In genomic region chr17:25454272-25454671, GRCm38 (mm10) we compare ENCODE assay signal across 19 mouse cellular contexts. TPM values are rescaled to one million over a fixed set of nuclear protein-coding genes. Genes with fewer than 3 reads are reported as not detected.
DNase-seq lines count a peak whose midpoint lies in the region; ATAC-seq and TF ChIP-seq lines count a peak whose summit lies in the region.
"Had no signal": no experiment of that assay in that cellular context is flagged by ENCODE, and none has a peak within 500 bp of the region (broad histone marks: within the 10 kb centered on the region; RNA-seq: fewer than 3 reads in every experiment).

Gene Tekt4, plus strand, starts transcription at chr17:25454615.

- no peak within 1 kb of the TSS for H3K9ac ChIP-seq in forebrain, postnatal 0 days
- H3K9ac ChIP-seq in intestine, embryonic 16.5 days (ENCODE audit: low read depth, low read length) = 0 out of 2 replicates have a peak within 1 kb of the TSS, but pooled peaks have one; percentile 6
- no peak within 1 kb of the TSS for H3K9ac ChIP-seq in intestine, embryonic 15.5 days
- H3K9ac ChIP-seq in neural tube, embryonic 11.5 days (ENCODE audit: low read length) = 0 out of 2 replicates have a peak within 1 kb of the TSS, but pooled peaks have one; percentile 15
- H3K9ac ChIP-seq: limb, embryonic 12.5 days; liver, postnatal 0 days had no signal

- H3K4me3 ChIP-seq in forebrain, postnatal 0 days (ENCODE audit: low read depth, low read length) = no peak within 1 kb of the TSS
- no peak within 1 kb of the TSS for H3K4me3 ChIP-seq in forebrain, embryonic 10.5 days
- no peak within 1 kb of the TSS for H3K4me3 ChIP-seq in intestine, embryonic 16.5 days (ENCODE audit: low read length)
- H3K4me3 ChIP-seq in intestine, embryonic 15.5 days (replicated peaks) = no peak within 1 kb of the TSS
- no peak within 1 kb of the TSS for H3K4me3 ChIP-seq in neural tube, embryonic 11.5 days (ENCODE audit: low read depth, low read length)
- H3K4me3 ChIP-seq: left cerebral cortex, adult 2 months; limb, embryonic 12.5 days had no signal

- peaks cover 9% of the 10 kb centered on the region; the same call in 1 of the 2 replicates for H3K4me1 ChIP-seq in forebrain, postnatal 0 days (ENCODE audit: insufficient read depth)
- peaks cover 14% of the 10 kb centered on the region; the same call in 1 of the 2 replicates for H3K4me1 ChIP-seq in forebrain, embryonic 10.5 days
- H3K4me1 ChIP-seq in intestine, embryonic 16.5 days (ENCODE audit: control insufficient read depth, insufficient read depth, low read length) = no peaks in the 10 kb centered on the region
- no peaks in the 10 kb centered on the region for H3K4me1 ChIP-seq in intestine, embryonic 15.5 days (replicated peaks)
- no peaks in the 10 kb centered on the region for H3K4me1 ChIP-seq in neural tube, embryonic 11.5 days (ENCODE audit: control insufficient read depth, insufficient read depth, low read length)

- 39% methylated on average over 2 of the region's 2 CpGs for WGBS in forebrain, postnatal 0 days
- WGBS in forebrain, embryonic 10.5 days = 50% methylated on average over 2 of the region's 2 CpGs
- WGBS in intestine, embryonic 16.5 days = 37% methylated on average over 2 of the region's 2 CpGs
- WGBS in intestine, embryonic 15.5 days = 50% methylated on average over 2 of the region's 2 CpGs
- 61% methylated on average over 2 of the region's 2 CpGs for WGBS in neural tube, embryonic 11.5 days

- H3K36me3 ChIP-seq in forebrain, postnatal 0 days (ENCODE audit: insufficient read depth) = no peaks in the 10 kb centered on the region
- H3K36me3 ChIP-seq in forebrain, embryonic 10.5 days (replicated peaks) = no peaks in the 10 kb centered on the region
- H3K36me3 ChIP-seq in intestine, embryonic 16.5 days (ENCODE audit: control insufficient read depth, insufficient read depth, low read length) = no peaks in the 10 kb centered on the region
- H3K36me3 ChIP-seq in intestine, embryonic 15.5 days = no peaks in the 10 kb centered on the region
- H3K36me3 ChIP-seq in neural tube, embryonic 11.5 days (ENCODE audit: control insufficient read depth, insufficient read depth, low read length) = no peaks in the 10 kb centered on the region
- H3K36me3 ChIP-seq: limb, embryonic 12.5 days had no signal

- no peak within 1 kb of the TSS for H3K4me2 ChIP-seq in forebrain, postnatal 0 days (ENCODE audit: low read depth)
- no peak within 1 kb of the TSS for H3K4me2 ChIP-seq in intestine, embryonic 16.5 days (ENCODE audit: low read depth, low read length)
- no peak within 1 kb of the TSS for H3K4me2 ChIP-seq in intestine, embryonic 15.5 days (replicated peaks)
- no peak within 1 kb of the TSS for H3K4me2 ChIP-seq in neural tube, embryonic 11.5 days (ENCODE audit: low read depth)
- H3K4me2 ChIP-seq: limb, embryonic 12.5 days had no signal

- H3K9me3 ChIP-seq in forebrain, postnatal 0 days (ENCODE audit: low read length) = no peaks in the 10 kb centered on the region
- no peaks in the 10 kb centered on the region for H3K9me3 ChIP-seq in forebrain, embryonic 10.5 days
- no peaks in the 10 kb centered on the region for H3K9me3 ChIP-seq in intestine, embryonic 16.5 days (ENCODE audit: control insufficient read depth, low read length)
- no peaks in the 10 kb centered on the region for H3K9me3 ChIP-seq in intestine, embryonic 15.5 days
- no peaks in the 10 kb centered on the region for H3K9me3 ChIP-seq in neural tube, embryonic 11.5 days (ENCODE audit: control insufficient read depth, low read length)
- H3K9me3 ChIP-seq: limb, embryonic 12.5 days had no signal

- peak; percentile 43 for DNase-seq in forebrain, postnatal 0 days
- no peak for DNase-seq in forebrain, embryonic 10.5 days (ENCODE audit: extremely low spot score, low spot score)
- DNase-seq in neural tube, embryonic 11.5 days (ENCODE audit: low spot score) = no peak
- no peak for DNase-seq in neural tube, embryonic 10.5 days (ENCODE audit: extremely low spot score, low spot score)
- DNase-seq in cerebellum, adult 18-20 months = no peak
- DNase-seq in left cerebral cortex, adult 18-20 months (ENCODE audit: low spot score in 2 of 2) = no peak
- DNase-seq: adrenal gland, postnatal 25 days; cerebellum, postnatal 14 days; heart, postnatal 14 days; kidney, adult 11 months; kidney, postnatal 14 days; liver, postnatal 0 days had no signal

- no peaks in the 10 kb centered on the region for H3K27me3 ChIP-seq in forebrain, postnatal 0 days (ENCODE audit: insufficient read depth, low read length)
- peaks cover 3% of the 10 kb centered on the region; the same call in 1 of the 2 replicates for H3K27me3 ChIP-seq in forebrain, embryonic 10.5 days (ENCODE audit: poor library complexity, severe bottlenecking)
- H3K27me3 ChIP-seq in intestine, embryonic 16.5 days (replicated peaks; ENCODE audit: control insufficient read depth, insufficient read depth, low read length) = no peaks in the 10 kb centered on the region
- no peaks in the 10 kb centered on the region for H3K27me3 ChIP-seq in intestine, embryonic 15.5 days (replicated peaks)
- H3K27me3 ChIP-seq in neural tube, embryonic 11.5 days (ENCODE audit: control insufficient read depth, insufficient read depth, low read length) = no peaks in the 10 kb centered on the region

- TF ChIP-seq CTCF in forebrain, postnatal 0 days (IDR thresholded peaks at IDR 0.05; ENCODE audit: low read depth) = no peak

- peak within 1 kb of the TSS; percentile 50 for H3K27ac ChIP-seq in forebrain, postnatal 0 days (ENCODE audit: low read depth, low read length)
- H3K27ac ChIP-seq in forebrain, embryonic 10.5 days = no peak within 1 kb of the TSS
- H3K27ac ChIP-seq in intestine, embryonic 16.5 days (ENCODE audit: low read length) = no peak within 1 kb of the TSS
- H3K27ac ChIP-seq in intestine, embryonic 15.5 days = no peak within 1 kb of the TSS
- no peak within 1 kb of the TSS for H3K27ac ChIP-seq in neural tube, embryonic 11.5 days (ENCODE audit: low read depth, low read length)
- H3K27ac ChIP-seq: left cerebral cortex, adult 2 months; limb, embryonic 12.5 days had no signal

- peak; percentile 69; the same call in 1 of the 2 replicates for ATAC-seq in forebrain, postnatal 0 days
- no peak for ATAC-seq in intestine, embryonic 16.5 days
- no peak for ATAC-seq in intestine, embryonic 15.5 days
- no peak for ATAC-seq in neural tube, embryonic 11.5 days (ENCODE audit: insufficient read depth, low FRiP score, low TSS enrichment)
- ATAC-seq: liver, postnatal 0 days had no signal

RNA-seq across cellular contexts. Expression of gene Tekt4, which starts in this region (rescaled TPM):
- 3.3 and 4.8 TPM in 2 replicates for total RNA-seq in forebrain, postnatal 0 days (2014; rRNA removed)
- polyA plus RNA-seq in forebrain, postnatal 0 days (2015; fragmentation: Nextera tagmentation; extraction: Ambion mirVana) = 2.5 and 2.9 TPM in 2 replicates
- polyA plus RNA-seq in forebrain, embryonic 10.5 days (2016; fragmentation: Nextera tagmentation; extraction: Ambion mirVana) = 0.18 TPM in 1 of 2 replicates, not detected in the other
- polyA plus RNA-seq in intestine, embryonic 16.5 days (2015; fragmentation: Nextera tagmentation; extraction: Ambion mirVana) = not detected in 2 replicates
- not detected in 2 replicates for polyA plus RNA-seq in intestine, embryonic 15.5 days (2015; fragmentation: Nextera tagmentation; extraction: Ambion mirVana)
- 0.25 and 0.46 TPM in 2 replicates for polyA plus RNA-seq in neural tube, embryonic 11.5 days (2014; fragmentation: Nextera tagmentation; extraction: Ambion mirVana)
- 1 to 10 TPM in 1 of 2 experiments, under 1 TPM in 1; 0.49 to 1.2 TPM for total RNA-seq in left cerebral cortex, adult 18-20 months (2021)
- total RNA-seq: adrenal gland, postnatal 25 days; CH12.LX; gastrocnemius, postnatal 4 days had no signal
- polyA plus RNA-seq: limb, embryonic 12.5 days; small intestine, adult 2 months had no signal

Comparison
In these comparisons a context has a peak if more than half of its experiments do, and no peak if none do; other contexts are left out.
1. H3K9ac ChIP-seq: peak in intestine, embryonic 16.5 days (single experiment) and neural tube, embryonic 11.5 days (single experiment); none in forebrain, postnatal 0 days (single experiment) and intestine, embryonic 15.5 days (single experiment).